Mouse (Mus musculus) CD8-positive naive resting alpha-beta T cell, adult 57 days (primary cell): ENCODE measurements around the gene Cox4i2. TPM values are rescaled to one million over a fixed set of nuclear protein-coding genes. Genes with fewer than 3 reads are reported as not detected.

Source experiments
- total RNA-seq: library from RNA; stranded (reverse); gene quantifications from one replicate; pipeline ENCODE4 v1.2.4, GENCODE M21; 2023

The Cox4i2 gene
- total RNA-seq = not detected

GRCm38 (mm10) chr2:152753944-152754711 is at the start of gene Cox4i2:
Gene Cox4i2, plus strand, starts transcription at chr2:152754173.

DNA sequence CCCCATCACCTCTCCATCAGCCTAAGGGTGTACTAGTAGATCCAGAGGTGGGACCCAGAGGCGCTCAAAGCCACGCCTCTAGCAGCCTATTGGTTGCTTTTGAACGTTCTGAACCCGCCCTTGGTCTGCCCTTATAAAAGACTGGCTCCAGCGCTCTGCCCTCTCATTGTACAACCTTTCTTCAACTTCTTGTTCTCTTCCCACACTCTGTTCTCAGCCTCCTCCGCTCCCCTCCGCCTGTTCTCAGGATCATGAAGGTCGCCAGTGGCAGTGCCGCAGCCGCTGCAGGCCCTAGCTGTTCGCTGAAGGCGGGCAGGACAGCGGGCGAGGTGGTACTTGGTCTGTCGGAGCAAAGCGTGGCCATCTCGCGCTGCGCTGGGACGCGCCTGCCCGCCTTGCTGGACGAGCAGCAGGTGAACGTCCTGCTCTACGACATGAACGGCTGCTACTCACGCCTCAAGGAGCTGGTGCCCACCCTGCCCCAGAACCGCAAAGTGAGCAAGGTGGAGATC is 17.8 kb upstream of the Cox4i2 start, which contains the start of gene Id1:
Gene Id1 (plus strand): TSS at position 162 of the 512 bp plus-strand sequence.

Other genes with a start within 250 kb of the Cox4i2 start
- gene Defb26, start 242.5 kb upstream of the Cox4i2 start, total RNA-seq = not detected
- gene Defb28, start 235.9 kb upstream of the Cox4i2 start, total RNA-seq = not detected
- not detected for gene Defb29, start 214.1 kb upstream of the Cox4i2 start, total RNA-seq
- not detected for gene Gm17416, start 184.8 kb upstream of the Cox4i2 start, total RNA-seq
- not detected for gene Defb21, start 181.4 kb upstream of the Cox4i2 start, total RNA-seq
- not detected for gene Defb19, start 173.9 kb upstream of the Cox4i2 start, total RNA-seq
- gene Defb45, start 154.8 kb upstream of the Cox4i2 start, total RNA-seq = not detected
- not detected for gene Defb36, start 149.8 kb upstream of the Cox4i2 start, total RNA-seq
- not detected for gene Defb25, start 131.1 kb upstream of the Cox4i2 start, total RNA-seq
- gene Rem1, start 127.2 kb upstream of the Cox4i2 start, total RNA-seq = not detected
- 143 TPM for gene H13, start 84.7 kb upstream of the Cox4i2 start, total RNA-seq
- 20.3 TPM for gene Mcts2, start 67.1 kb upstream of the Cox4i2 start, total RNA-seq
- gene Id1, start 17.9 kb upstream of the Cox4i2 start, total RNA-seq = 1.4 TPM
- 15.6 TPM for gene Bcl2l1, start 77.6 kb downstream of the Cox4i2 start, total RNA-seq
- gene Tpx2, start 93.8 kb downstream of the Cox4i2 start, total RNA-seq = 1.5 TPM
- gene Mylk2, start 157.2 kb downstream of the Cox4i2 start, total RNA-seq = not detected
- not detected for gene Foxs1, start 179.0 kb downstream of the Cox4i2 start, total RNA-seq
- gene Dusp15, start 197.5 kb downstream of the Cox4i2 start, total RNA-seq = not detected
- not detected for gene Ttll9, start 208.3 kb downstream of the Cox4i2 start, total RNA-seq